Mouse (Mus musculus) cerebellum, postnatal 14 days (tissue): Measurements from ENCODE around the gene Ap2b1.

Experiments used
- DNase-seq, 2 experiments: peaks; one replicate each; pipeline ENCODE4 v3.0.0; 2021; ENCODE audit warnings: mixed read lengths in 2 of 2

Ap2b1 gene

DNA sequence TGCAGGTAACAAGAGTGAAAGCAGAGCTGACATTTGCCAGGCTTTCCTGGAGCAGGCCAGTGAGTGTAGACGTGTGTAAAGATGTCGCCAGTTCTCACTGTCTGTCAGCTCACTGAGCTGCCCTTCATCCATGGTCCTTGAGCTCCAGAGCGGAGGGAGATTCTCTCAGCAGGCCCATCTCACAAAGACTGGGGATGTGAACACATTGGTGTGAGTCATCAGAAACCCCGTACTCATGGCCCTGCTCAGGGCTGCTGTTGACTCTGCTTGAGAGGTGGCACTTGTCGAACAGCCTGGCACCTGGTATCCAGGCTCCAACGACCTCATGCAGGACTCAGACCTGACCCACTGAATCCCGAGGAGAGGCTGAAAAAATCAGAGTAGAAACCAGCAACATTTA lies 105.0 kb downstream of the Ap2b1 start:
- no peak for DNase-seq

DNA sequence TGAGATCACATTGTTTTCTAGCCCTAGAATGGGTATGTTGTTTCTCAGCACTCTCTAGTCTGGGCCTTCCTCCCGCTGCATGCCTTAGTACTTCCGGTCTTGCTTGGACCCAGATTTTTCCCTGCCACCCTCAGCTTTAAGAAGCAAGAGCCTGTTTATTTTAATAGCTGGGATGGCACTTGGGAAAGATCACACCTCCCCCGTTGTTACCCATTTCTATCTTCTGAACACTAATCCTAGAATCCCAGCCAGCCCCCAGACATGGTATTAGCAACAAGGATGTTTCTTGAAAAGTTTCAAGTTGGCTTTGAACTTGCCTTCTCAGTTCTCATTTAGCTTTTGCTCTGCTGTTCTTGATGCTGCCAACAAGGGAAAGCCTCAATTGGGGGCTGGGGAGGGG lies 107.6 kb downstream of the Ap2b1 start:
- DNase-seq = no peak

DNA sequence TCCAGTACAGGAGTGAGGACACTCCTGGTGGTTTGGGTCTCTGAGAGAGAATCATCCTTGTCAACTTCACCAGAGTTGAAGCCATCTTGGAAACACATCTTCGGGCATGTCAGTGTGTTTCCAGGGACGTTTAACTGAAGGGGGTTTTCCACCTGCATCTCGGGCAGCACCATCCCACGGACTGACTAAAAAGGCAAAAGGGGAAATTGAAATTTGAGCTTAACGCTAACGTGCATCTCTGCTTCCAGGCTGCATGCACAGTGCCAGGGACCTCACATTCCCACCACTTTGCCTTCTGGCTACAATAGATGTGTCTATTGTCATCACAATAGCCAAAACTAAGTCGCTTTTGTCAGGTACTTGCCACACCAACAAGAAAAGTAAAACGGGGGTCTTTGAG lies 109.4 kb downstream of the Ap2b1 start:
- no peak for DNase-seq

DNA sequence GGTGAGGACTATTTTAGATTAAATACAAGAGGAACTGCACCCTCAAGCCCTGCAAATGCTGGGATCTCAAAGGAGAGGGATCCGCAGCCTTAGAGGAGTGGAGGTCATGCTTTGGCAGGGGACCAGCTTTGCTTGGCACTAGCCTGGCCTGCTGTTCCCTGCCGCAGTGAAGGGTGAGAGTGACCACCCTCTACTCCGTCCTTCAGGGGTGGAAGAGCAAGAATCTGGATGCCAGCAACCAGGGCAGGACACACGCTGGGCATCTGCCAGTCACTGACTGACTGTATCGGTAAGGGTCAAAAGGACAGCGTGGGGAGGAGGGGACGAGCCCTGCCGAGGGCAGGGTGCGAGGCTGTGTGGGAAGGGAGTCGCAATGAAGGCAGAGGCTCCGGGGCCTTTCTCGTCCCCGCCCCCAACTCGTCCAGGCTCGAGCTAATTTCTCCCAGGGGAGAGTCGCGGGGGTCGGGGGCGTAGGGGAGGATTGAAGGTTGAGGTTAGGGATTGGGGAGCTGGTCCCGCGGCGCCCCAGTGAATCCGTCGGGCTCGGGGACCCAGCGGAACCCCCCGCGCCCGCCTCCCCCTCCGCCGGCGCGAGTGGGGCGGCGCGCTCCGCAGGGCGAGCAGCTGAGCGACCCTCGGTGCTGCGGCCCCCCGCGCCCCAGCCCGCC lies 110.4 kb downstream of the Ap2b1 start, which contains the start of gene Rasl10b:
Gene Rasl10b (plus strand): TSS at position 51 of the 668 bp plus-strand sequence.
- peak; percentile 80 to 83 for DNase-seq

DNA sequence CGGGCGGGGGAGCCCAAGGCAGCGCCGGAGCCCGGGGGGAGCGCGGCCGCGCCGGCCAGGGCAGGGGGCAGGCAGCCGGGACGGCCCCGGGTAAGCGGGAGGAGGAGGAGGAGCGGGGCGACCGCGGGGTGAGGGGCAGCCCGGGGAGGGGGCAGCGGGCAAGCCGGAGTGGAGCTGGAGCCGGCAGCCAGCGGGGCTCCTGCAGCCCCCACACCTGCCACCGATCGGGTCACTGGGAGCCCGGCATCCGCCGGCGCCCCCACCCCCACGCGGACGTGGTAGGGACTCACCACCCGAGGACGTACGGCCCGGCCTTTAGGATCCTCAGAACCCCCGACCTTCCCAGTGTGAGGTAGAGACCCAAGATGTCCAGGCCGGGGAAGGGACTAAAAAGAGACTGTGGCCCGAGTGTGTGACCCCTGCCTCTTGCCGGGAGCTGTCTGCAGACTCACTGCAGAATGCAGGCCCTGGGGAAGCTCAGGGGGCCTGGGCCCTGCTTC lies 111.0 kb downstream of the Ap2b1 start:
- peak; percentile 56 to 62 for DNase-seq

DNA sequence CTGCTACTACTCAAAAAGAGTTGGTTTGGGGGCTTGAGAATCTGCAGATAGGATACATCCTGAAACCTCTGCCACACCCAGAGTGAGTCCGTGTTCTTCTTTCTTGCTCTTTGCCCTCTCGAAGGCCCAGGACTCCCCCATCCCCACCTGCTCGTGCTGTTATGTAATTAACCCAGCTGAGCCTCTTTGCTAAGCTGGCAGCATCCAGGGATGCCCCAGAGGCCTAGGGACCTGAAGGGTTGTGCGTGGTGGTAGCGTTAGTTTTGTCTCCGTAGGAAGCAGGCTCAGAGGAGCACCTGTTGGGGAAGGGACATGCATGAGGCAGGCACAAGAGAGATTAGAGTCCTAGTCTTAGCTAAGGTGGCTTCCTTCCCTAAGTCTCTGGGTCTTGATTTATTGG lies 111.7 kb downstream of the Ap2b1 start:
- no peak for DNase-seq

- no peak for DNase-seq
Observed at GRCm38 (mm10) chr11:83417080-83417479, 118.3 kb downstream of the Ap2b1 start.

GRCm38 (mm10) chr11:83417708-83418107 lies 118.9 kb downstream of the Ap2b1 start:
- DNase-seq = no peak

- DNase-seq = peak; percentile 42 to 54
Observed at GRCm38 (mm10) chr11:83418566-83418965, 119.7 kb downstream of the Ap2b1 start.

DNA sequence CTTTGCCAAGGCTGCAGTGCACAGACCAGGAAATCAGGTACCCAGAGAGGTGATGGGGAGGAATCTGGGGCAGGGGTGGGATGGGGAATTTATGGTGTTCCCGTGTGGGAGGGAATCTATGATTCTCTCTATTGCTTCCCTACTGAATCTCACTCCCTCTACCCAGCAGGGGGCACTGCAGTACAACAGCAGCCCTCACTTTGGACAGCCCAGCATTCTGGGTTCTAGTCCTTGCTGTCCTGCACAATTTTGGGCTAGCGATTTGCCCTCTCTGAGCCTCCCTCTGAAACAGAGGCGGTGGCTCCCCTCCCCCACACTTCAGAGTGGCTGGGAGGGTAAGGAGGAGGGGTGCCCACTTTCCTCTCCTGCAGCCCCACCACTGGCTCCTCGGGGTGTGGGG lies 121.5 kb downstream of the Ap2b1 start:
- peak; percentile 36 to 57 for DNase-seq

DNA sequence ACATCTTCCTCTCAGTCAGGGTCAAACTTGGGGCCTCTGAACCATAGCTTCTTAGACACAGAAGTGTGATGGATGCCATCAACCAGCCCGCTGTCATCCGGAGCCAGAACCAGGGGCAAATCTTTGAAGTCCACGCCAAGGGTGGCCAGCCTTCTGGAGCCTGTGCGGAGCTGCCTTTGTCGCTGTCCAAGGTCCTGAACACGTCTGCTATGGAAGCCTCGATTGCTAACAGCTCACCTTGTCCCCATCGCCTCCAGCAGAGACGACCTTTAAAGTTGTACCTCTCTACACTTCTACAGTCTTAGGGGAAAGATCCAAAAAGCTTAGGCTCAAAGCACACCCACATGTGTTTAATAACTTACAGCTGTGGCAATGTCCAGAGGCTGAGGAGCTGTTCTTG lies 122.5 kb downstream of the Ap2b1 start:
- peak in 1 of 2 experiments; percentile 34 for DNase-seq

GRCm38 (mm10) chr11:83424681-83425080 lies 125.9 kb downstream of the Ap2b1 start:
- peak; percentile 92 for DNase-seq

DNA sequence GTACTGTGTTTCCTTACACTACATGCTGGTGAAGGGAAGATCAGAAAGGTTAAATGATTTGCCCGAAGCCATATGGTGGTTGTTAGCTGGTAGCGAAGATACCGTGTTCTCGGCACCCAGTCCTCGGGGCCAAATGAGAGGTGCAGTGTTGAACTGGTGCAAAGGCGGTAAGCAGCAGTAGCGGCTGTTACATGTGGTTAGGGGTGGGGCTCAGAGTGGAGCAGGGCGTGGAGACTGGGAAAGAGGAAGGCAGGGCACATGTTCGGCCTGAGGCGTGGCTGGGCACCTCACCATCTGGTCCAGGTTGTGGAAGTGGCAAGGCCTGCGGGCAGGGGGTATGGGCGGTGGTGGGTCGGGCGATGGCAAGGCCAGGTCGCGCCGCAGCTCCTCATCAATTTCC lies 128.1 kb downstream of the Ap2b1 start:
- no peak for DNase-seq

GRCm38 (mm10) chr11:83429355-83429754 lies 130.5 kb downstream of the Ap2b1 start, which contains the start of gene Gas2l2:
Gene Gas2l2 (minus strand): TSS chr11:83429455.
- DNase-seq = no peak

- DNase-seq = no peak
Observed at GRCm38 (mm10) chr11:83432533-83432932, 133.7 kb downstream of the Ap2b1 start.

DNA sequence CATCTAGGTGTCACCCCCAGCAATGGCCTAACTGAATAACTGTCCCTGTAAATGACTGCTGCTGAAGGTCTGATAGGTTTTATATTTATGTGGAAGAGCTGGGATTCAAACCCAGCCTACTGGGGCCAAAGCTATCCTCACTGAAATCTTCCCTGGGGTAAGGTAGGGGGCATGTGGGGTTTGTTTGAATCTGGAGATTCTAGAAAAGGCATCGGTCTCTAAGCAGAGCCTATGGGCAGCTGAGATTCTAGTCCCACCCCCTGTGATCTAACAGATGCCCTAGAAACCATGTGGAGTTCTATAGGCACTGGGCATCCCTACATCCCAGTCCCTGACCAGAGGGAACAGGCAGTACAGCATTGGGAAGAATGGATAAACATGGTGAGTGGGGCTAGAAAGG lies 138.6 kb downstream of the Ap2b1 start, which contains the start of gene 1700020L24Rik:
Gene 1700020L24Rik (plus strand): TSS at position 301 of the 400 bp plus-strand sequence.
- no peak for DNase-seq

GRCm38 (mm10) chr11:83439426-83440060 lies 140.7 kb downstream of the Ap2b1 start:
- DNase-seq = no peak

- DNase-seq = peak; percentile 94
Observed at GRCm38 (mm10) chr11:83440081-83441064, 141.5 kb downstream of the Ap2b1 start.

GRCm38 (mm10) chr11:83441235-83441634 lies 142.4 kb downstream of the Ap2b1 start:
- peak; percentile 30 to 54 for DNase-seq

DNA sequence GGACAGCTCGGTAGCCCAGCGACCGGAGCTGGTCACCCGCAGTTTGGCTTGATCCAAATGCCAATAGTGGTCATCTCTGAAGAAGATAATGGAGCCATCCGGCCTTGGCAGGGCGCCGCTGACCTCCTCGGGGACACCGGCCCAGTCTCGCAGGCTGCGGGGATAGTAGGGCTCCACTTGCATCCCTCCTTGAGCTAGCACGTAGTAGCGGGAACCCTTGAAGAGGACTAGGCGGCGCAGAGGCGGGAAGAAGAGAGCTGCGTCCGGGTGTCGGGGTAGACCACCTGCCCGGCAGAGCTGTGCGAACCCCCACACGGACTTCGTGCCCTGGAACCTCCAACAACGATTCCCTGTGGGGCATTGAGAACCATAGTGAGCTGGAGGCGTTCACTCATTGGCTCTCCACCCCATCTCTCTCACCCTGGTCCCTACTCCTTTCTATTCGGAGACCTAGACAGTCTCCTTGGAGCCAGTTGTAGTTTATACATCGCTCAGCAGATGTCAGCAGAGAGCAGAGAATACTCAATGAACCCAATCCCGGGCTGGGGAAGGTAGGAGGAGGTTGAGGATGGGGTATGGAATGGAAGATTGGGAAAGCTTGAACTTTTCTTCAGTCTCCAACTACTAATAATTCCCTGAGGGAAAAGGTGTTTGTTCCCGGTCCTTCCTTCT lies 143.9 kb downstream of the Ap2b1 start:
- DNase-seq = peak; percentile 94

- DNase-seq = no peak
Observed at GRCm38 (mm10) chr11:83443824-83444223, 145.0 kb downstream of the Ap2b1 start.

DNA sequence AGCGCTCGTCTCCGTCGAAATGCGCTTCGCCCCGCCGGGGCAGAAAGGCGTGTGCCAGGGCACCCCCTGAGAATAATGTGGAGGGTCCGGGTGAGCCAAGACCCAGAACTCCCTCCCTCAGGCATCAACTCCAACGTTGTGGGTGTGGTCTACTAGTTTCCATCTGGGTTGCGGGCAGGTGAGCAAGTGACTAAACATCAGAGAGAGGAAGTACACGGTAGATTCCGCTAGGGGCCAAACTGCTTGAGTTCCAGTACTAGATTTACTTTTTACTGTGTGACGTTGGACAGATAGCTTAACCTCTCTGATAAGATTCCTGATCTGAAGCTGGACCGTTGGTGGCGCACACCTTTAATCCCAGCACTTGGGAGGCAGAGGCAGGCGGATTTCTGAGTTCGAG lies 146.2 kb downstream of the Ap2b1 start:
- no peak for DNase-seq
